Mouse (Mus musculus) stomach, postnatal 0 days (tissue): ENCODE results near the gene Mob3b.

Experiments
- CTCF ChIP-seq: IDR thresholded peaks from 2 replicates; pipeline ENCODE4 v1.5.1; 2016; ENCODE audit warnings: antibody characterized with exemption, low read depth, mild to moderate bottlenecking, moderate library complexity
- EP300 ChIP-seq: optimal IDR thresholded peaks from 2 replicates; pipeline ENCODE3; 2016; ENCODE audit warnings: antibody characterized with exemption

GRCm38 (mm10) chr4:35203724-35204123, 46.4 kb upstream of the Mob3b start:
- TF ChIP-seq EP300: no peak
- no peak for TF ChIP-seq CTCF
